Mouse (Mus musculus) olfactory bulb, adult 2 months (tissue): ENCODE data around the gene Sema5a.

Experiments
- CTCF ChIP-seq: fragments of 200-500 bp; IDR thresholded peaks from 2 replicates; pipeline ENCODE4 v1.5.1; 2012; ENCODE audit warnings: low read depth, mild to moderate bottlenecking, low read length, moderate library complexity; ENCODE audit not compliant: insufficient read depth
- POLR2A ChIP-seq: fragments of 200-500 bp; IDR thresholded peaks from 2 replicates; pipeline ENCODE4 v1.6.1; 2012; ENCODE audit warnings: mild to moderate bottlenecking, low read depth, low read length, moderate library complexity; ENCODE audit not compliant: insufficient read depth

- TF ChIP-seq CTCF = no peak
- TF ChIP-seq POLR2A = no peak
These were observed 29.3 kb downstream of the Sema5a start for GRCm38 (mm10) chr15:32273925-32274324.
